Mouse (Mus musculus) limb, embryonic 15.5 days (tissue): Measurements from ENCODE around the gene 4833439L19Rik. TPM values are rescaled to one million over a fixed set of nuclear protein-coding genes. Genes with fewer than 3 reads are reported as not detected.
A peak's percentile ranks its signal among the peaks of the same experiment; 100 is the strongest.

Experiments
- ATAC-seq: fragments of 200-750 bp; cut with Nextera tagmentation; 2 replicates; pipeline ENCODE4 v1.8.0; 2017; ENCODE audit warnings: low read depth, moderate TSS enrichment; ENCODE audit not compliant: insufficient number of reproducible peaks, low FRiP score, low TSS enrichment
- H3K27ac ChIP-seq: fragments of 300-500 bp; sonication (generic); 2 replicates; pipeline ENCODE4 v1.5.1; 2015; ENCODE audit warnings: moderate library complexity, mild to moderate bottlenecking, inconsistent platforms
- H3K27me3 ChIP-seq: fragments of 300-500 bp; sonication (generic); 2 replicates; pipeline ENCODE4 v1.6.1; 2015; ENCODE audit warnings: inconsistent platforms
- H3K36me3 ChIP-seq: fragments of 300-500 bp; sonication (generic); 2 replicates; pipeline ENCODE4 v1.6.1; 2015; ENCODE audit warnings: inconsistent platforms
- H3K4me1 ChIP-seq: fragments of 300-500 bp; sonication (generic); 2 replicates; pipeline ENCODE4 v1.6.1; 2015; ENCODE audit warnings: inconsistent platforms
- H3K4me2 ChIP-seq: fragments of 300-500 bp; sonication (generic); 2 replicates; pipeline ENCODE4 v1.6.1; 2015; ENCODE audit warnings: mild to moderate bottlenecking, inconsistent platforms
- H3K4me3 ChIP-seq: fragments of 300-500 bp; sonication (generic); 2 replicates; pipeline ENCODE4 v1.5.1; 2015; ENCODE audit warnings: mild to moderate bottlenecking, inconsistent platforms
- H3K9ac ChIP-seq: fragments of 300-500 bp; sonication (generic); 2 replicates; pipeline ENCODE4 v1.6.1; 2015; ENCODE audit warnings: inconsistent platforms
- H3K9me3 ChIP-seq: fragments of 300-500 bp; sonication (generic); 2 replicates; pipeline ENCODE4 v1.6.1; 2016; ENCODE audit warnings: inconsistent platforms
- WGBS: fragments of 180-500 bp; shearing (Covaris S2); methylation state at CpG from one replicate; pipeline ENCODE4 v1.1.7; 2015; 5-methylcytosine and 5-hydroxymethylcytosine counted together
- microRNA-seq: library from miRNA; unstranded; fragments of <30 nt; microRNA quantifications from one replicate; pipeline ENCODE4, GENCODE M21; 2016
- polyA plus RNA-seq: library from polyadenylated mRNA; unstranded; fragments of >200 nt; fragmentation: Nextera tagmentation; extraction: Ambion mirVana; gene quantifications from 2 replicates; pipeline ENCODE4 v1.2.1, GENCODE M21; 2015

4833439L19Rik gene
- polyA plus RNA-seq, 1 experiment from 2014 or later = 128 TPM

- Histone ChIP-seq H3K4me1 (peaks cover 14% of the 10 kb centered on the region), H3K27ac (peak within 1 kb of the TSS; percentile 82), H3K4me3 (peak within 1 kb of the TSS; percentile 79), H3K27me3 (no peaks in the 10 kb centered on the region), H3K36me3 (no peaks in the 10 kb centered on the region), H3K9ac (peak within 1 kb of the TSS; percentile 78), H3K4me2 (peak within 1 kb of the TSS; percentile 91), H3K9me3 (no peaks in the 10 kb centered on the region)
- peak; percentile 90 for ATAC-seq
- WGBS = under 1% methylated on average over 105 of the region's 105 CpGs
These were observed 61.4 kb downstream of the 4833439L19Rik start, which contains the start of gene Simc1 for GRCm38 (mm10) chr13:54503604-54504521. Simc1 (plus strand) TSS chr13:54503779.

DNA sequence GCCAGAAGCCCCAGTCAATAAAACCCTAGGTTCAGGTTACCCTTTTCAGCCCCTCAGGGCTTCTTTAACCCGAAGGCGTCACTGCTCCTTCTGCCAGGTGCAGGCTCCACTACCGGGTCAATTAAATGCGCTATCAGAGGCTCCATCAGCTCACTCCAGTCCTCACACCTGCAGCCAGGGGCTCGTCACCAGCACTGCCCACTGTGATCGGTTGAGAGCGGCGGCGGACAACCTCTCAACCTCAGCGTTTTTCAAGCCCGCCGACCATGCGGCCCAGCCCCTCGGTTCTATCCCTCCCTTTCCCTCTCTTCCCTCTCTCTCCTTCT is 62.0 kb downstream of the 4833439L19Rik start:
- no peak for ATAC-seq
- peak overlapping the region; percentile 79 for H3K4me3 ChIP-seq
- WGBS = 1% methylated on average over 14 of the region's 14 CpGs
- peaks cover 14% of the 10 kb centered on the region for H3K4me1 ChIP-seq
- H3K27me3 ChIP-seq = no peaks in the 10 kb centered on the region
- H3K4me2 ChIP-seq = peak overlapping the region; percentile 91
- H3K9ac ChIP-seq = peak overlapping the region; percentile 26; the same call in 1 of the 2 replicates
- no peaks in the 10 kb centered on the region for H3K9me3 ChIP-seq
- no peak overlapping the region for H3K27ac ChIP-seq
- no peaks in the 10 kb centered on the region for H3K36me3 ChIP-seq

DNA sequence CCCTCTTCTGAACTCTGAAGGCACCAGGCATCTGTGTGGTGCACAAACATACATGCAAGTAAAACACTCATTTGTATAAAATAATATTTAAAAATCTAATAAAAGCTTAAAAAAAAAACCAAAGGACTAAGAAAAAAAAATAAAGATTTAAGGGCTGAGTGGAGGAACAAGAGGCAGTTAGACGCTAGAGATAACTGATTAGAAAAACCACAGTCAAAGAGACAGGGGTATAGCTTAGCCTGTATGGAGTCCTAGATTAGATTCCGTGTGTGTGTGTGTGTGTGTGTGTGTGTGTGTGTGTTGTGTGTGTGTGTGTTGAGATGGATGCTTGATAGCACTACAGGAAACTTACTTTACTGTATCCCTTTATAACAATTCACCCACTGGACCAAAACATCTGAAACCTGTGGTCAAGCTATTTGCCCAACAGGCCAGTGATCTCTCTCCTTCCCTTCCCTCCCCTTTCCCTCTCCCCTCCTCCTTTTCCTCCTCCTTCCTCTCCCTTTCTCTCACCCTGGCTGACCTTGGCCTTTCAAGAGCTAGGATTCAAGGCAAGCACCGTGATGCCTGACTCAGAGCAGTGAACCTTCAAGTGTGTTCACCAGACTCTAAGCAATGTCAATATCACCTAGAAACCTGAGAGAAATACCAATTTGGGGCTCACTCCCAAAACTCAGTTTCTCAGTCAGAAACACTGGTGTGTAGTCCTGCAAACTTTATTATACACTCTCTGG is 63.1 kb downstream of the 4833439L19Rik start:
- ATAC-seq = no peak
- Histone ChIP-seq H3K4me2 (no peak overlapping the region), H3K27me3 (no peaks in the 10 kb centered on the region), H3K36me3 (no peaks in the 10 kb centered on the region), H3K9me3 (no peaks in the 10 kb centered on the region), H3K4me1 (peaks cover 14% of the 10 kb centered on the region), H3K4me3 (no peak overlapping the region), H3K9ac (no peak overlapping the region), H3K27ac (no peak overlapping the region)
- WGBS = 64% methylated on average over 3 of the region's 3 CpGs

GRCm38 (mm10) chr13:54501352-54501751 is 63.9 kb downstream of the 4833439L19Rik start:
- Histone ChIP-seq H3K4me3 (no peak overlapping the region), H3K27ac (no peak overlapping the region), H3K9me3 (no peaks in the 10 kb centered on the region), H3K4me2 (no peak overlapping the region), H3K9ac (no peak overlapping the region), H3K4me1 (peaks cover 14% of the 10 kb centered on the region), H3K36me3 (no peaks in the 10 kb centered on the region), H3K27me3 (no peaks in the 10 kb centered on the region)
- ATAC-seq = no peak
- 66% methylated on average over 2 of the region's 2 CpGs for WGBS

Small RNA genes within 50 kb of the gene (microRNA-seq; reads per million reads assigned to microRNA genes)
- not detected for gene Gm24195

Other genes starting within 250 kb of the 4833439L19Rik start
- 3.9 and 4.1 TPM in 2 replicates for gene Cplx2, start 194.1 kb downstream of the 4833439L19Rik start, polyA plus RNA-seq
- 99.1 and 107 TPM in 2 replicates for gene Thoc3, start 96.6 kb downstream of the 4833439L19Rik start, polyA plus RNA-seq
- 10.2 and 12.5 TPM in 2 replicates for gene Simc1, start 61.7 kb downstream of the 4833439L19Rik start, polyA plus RNA-seq
- 24.5 and 27.0 TPM in 2 replicates for gene Arl10, start 9.6 kb upstream of the 4833439L19Rik start, polyA plus RNA-seq
- gene Nop16, start 24.7 kb upstream of the 4833439L19Rik start, polyA plus RNA-seq = 91.5 and 102 TPM in 2 replicates
- 148 and 153 TPM in 2 replicates for gene Higd2a, start 24.8 kb upstream of the 4833439L19Rik start, polyA plus RNA-seq
- gene Cltb, start 45.9 kb upstream of the 4833439L19Rik start, polyA plus RNA-seq = 87.6 and 96.9 TPM in 2 replicates
- gene Faf2, start 56.3 kb upstream of the 4833439L19Rik start, polyA plus RNA-seq = 81.9 and 84.9 TPM in 2 replicates
- 58.8 and 60.3 TPM in 2 replicates for gene Rnf44, start 128.5 kb upstream of the 4833439L19Rik start, polyA plus RNA-seq
- not detected in 2 replicates for gene Cdhr2, start 136.0 kb upstream of the 4833439L19Rik start, polyA plus RNA-seq
- 0.15 and 0.20 TPM in 2 replicates for gene Gprin1, start 184.4 kb upstream of the 4833439L19Rik start, polyA plus RNA-seq
- 0.12 and 0.49 TPM in 2 replicates for gene Sncb, start 201.2 kb upstream of the 4833439L19Rik start, polyA plus RNA-seq
- not detected in 2 replicates for gene Eif4e1b, start 218.6 kb upstream of the 4833439L19Rik start, polyA plus RNA-seq
- gene Tspan17, start 223.9 kb upstream of the 4833439L19Rik start, polyA plus RNA-seq = 7.8 and 8.0 TPM in 2 replicates